Mouse (Mus musculus): ENCODE results near the gene Tgfbr3l.

- TF ChIP-seq POLR2A (IDR thresholded peaks at IDR 0.05; ENCODE audit: low read depth, low read length), result peak; percentile 6
- TF ChIP-seq CTCF (conservative IDR thresholded peaks at IDR 0.05; ENCODE audit: insufficient read depth, insufficient read length, low read depth, low read length), result no peak
These were observed 27.5 kb downstream of the Tgfbr3l start, which contains the start of gene Timm44 for GRCm38 (mm10) chr8:4275275-4276110.
